Mouse (Mus musculus) limb, embryonic 12.5 days (tissue): ENCODE results near the gene Ing1. TPM values are rescaled to one million over a fixed set of nuclear protein-coding genes. Genes with fewer than 3 reads are reported as not detected.
"Not testable (repeated sequence)": the region's sequence is repeated elsewhere in the genome, so short reads cannot be mapped to it uniquely, and the experiment has no call there.

ENCODE experiments used
- ATAC-seq: fragments of 200-750 bp; cut with Nextera tagmentation; 2 replicates; pipeline ENCODE4 v1.8.0; 2017; ENCODE audit warnings: low read depth, moderate TSS enrichment; ENCODE audit not compliant: insufficient number of reproducible peaks, insufficient read depth, low FRiP score, low TSS enrichment
- H3K27ac ChIP-seq: fragments of 300-500 bp; sonication (generic); 2 replicates; pipeline ENCODE4 v1.5.1; 2016; ENCODE audit warnings: mild to moderate bottlenecking, moderate library complexity
- H3K27me3 ChIP-seq: fragments of 300-500 bp; sonication (generic); 2 replicates; pipeline ENCODE4 v1.6.1; 2016; ENCODE audit warnings: mild to moderate bottlenecking, moderate library complexity
- H3K36me3 ChIP-seq: fragments of 300-500 bp; sonication (generic); 2 replicates; pipeline ENCODE4 v1.6.1; 2016; ENCODE audit warnings: mild to moderate bottlenecking, moderate library complexity
- H3K4me1 ChIP-seq: fragments of 300-500 bp; sonication (generic); replicated peaks from 2 replicates; pipeline ENCODE4 v1.6.1; 2016
- H3K4me2 ChIP-seq: fragments of 300-500 bp; sonication (generic); 2 replicates; pipeline ENCODE4 v1.6.1; 2016; ENCODE audit warnings: mild to moderate bottlenecking, moderate library complexity
- H3K4me3 ChIP-seq: fragments of 300-500 bp; sonication (generic); replicated peaks from 2 replicates; pipeline ENCODE4 v1.5.1; 2016; ENCODE audit warnings: mild to moderate bottlenecking
- H3K9ac ChIP-seq: fragments of 300-500 bp; sonication (generic); replicated peaks from 2 replicates; pipeline ENCODE4 v1.6.1; 2016; ENCODE audit warnings: mild to moderate bottlenecking, moderate library complexity
- H3K9me3 ChIP-seq: fragments of 300-500 bp; sonication (generic); 2 replicates; pipeline ENCODE4 v1.6.1; 2016; ENCODE audit warnings: mild to moderate bottlenecking, moderate library complexity
- WGBS: fragments of 180-500 bp; shearing (Covaris S2); methylation state at CpG from one replicate; pipeline ENCODE4 v1.1.7; 2016; 5-methylcytosine and 5-hydroxymethylcytosine counted together
- polyA plus RNA-seq: library from polyadenylated mRNA; unstranded; fragments of >200 nt; fragmentation: Nextera tagmentation; extraction: Ambion mirVana; gene quantifications from 2 replicates; pipeline ENCODE4 v1.2.1, GENCODE M21; 2016

Gene Ing1
- polyA plus RNA-seq, 1 experiment from 2014 or later, result 50.4 TPM

GRCm38 (mm10) chr8:11551497-11551896 is 3.9 kb upstream of the Ing1 start:
- ATAC-seq, H3K4me3 ChIP-seq, H3K9ac ChIP-seq, H3K27me3 ChIP-seq, H3K9me3 ChIP-seq, H3K27ac ChIP-seq, H3K4me2 ChIP-seq: not testable (repeated sequence)
- WGBS, result 82% methylated on average over 4 of the region's 4 CpGs
- Histone ChIP-seq H3K36me3 (peaks cover 14% of the 10 kb centered on the region; the same call in 1 of the 2 replicates), H3K4me1 (peaks cover 20% of the 10 kb centered on the region)

- Histone ChIP-seq H3K9ac (no peak overlapping the region), H3K4me1 (peaks cover 20% of the 10 kb centered on the region), H3K36me3 (peaks cover 8% of the 10 kb centered on the region; the same call in 1 of the 2 replicates), H3K9me3 (no peaks in the 10 kb centered on the region), H3K4me2 (no peak overlapping the region), H3K4me3 (no peak overlapping the region), H3K27ac (no peak overlapping the region), H3K27me3 (no peaks in the 10 kb centered on the region)
- 87% methylated on average over 10 of the region's 10 CpGs for WGBS
- no peak for ATAC-seq
Measured at GRCm38 (mm10) chr8:11552390-11552789, 3.0 kb upstream of the Ing1 start.

- Histone ChIP-seq H3K36me3 (0 out of 2 replicates have a peak, but pooled peaks cover under 1% of the 10 kb centered on the region), H3K4me1 (peaks cover 31% of the 10 kb centered on the region), H3K4me2 (peak overlapping the region; percentile 70), H3K9ac (peak overlapping the region; percentile 95), H3K9me3 (no peaks in the 10 kb centered on the region), H3K27ac (peak overlapping the region; percentile 99), H3K27me3 (no peaks in the 10 kb centered on the region), H3K4me3 (peak overlapping the region; percentile 97)
- ATAC-seq, result peak; percentile 86
- 1% methylated on average over 97 of the region's 103 CpGs for WGBS
Measured at GRCm38 (mm10) chr8:11555720-11556591, 585 bp downstream of the Ing1 start.

GRCm38 (mm10) chr8:11556691-11557423 is 1.5 kb downstream of the Ing1 start:
- Histone ChIP-seq H3K27me3 (no peaks in the 10 kb centered on the region), H3K9me3 (no peaks in the 10 kb centered on the region), H3K27ac (peak overlapping the region; percentile 99), H3K9ac (peak overlapping the region; percentile 95), H3K4me3 (peak overlapping the region; percentile 97), H3K4me2 (peak overlapping the region; percentile 70), H3K36me3 (peaks cover 9% of the 10 kb centered on the region), H3K4me1 (peaks cover 27% of the 10 kb centered on the region)
- no peak for ATAC-seq
- under 1% methylated on average over 78 of the region's 85 CpGs for WGBS

GRCm38 (mm10) chr8:11557424-11557767 is 2.0 kb downstream of the Ing1 start:
- under 1% methylated on average over 32 of the region's 32 CpGs for WGBS

GRCm38 (mm10) chr8:11557768-11558629 is 2.6 kb downstream of the Ing1 start:
- Histone ChIP-seq H3K9ac (peak overlapping the region; percentile 95), H3K36me3 (peaks cover 17% of the 10 kb centered on the region), H3K4me3 (peak overlapping the region; percentile 97), H3K27ac (peak overlapping the region; percentile 99), H3K9me3 (no peaks in the 10 kb centered on the region), H3K4me1 (peaks cover 27% of the 10 kb centered on the region), H3K27me3 (no peaks in the 10 kb centered on the region), H3K4me2 (peak overlapping the region; percentile 72)
- ATAC-seq, result peak; percentile 84
- WGBS, result under 1% methylated on average over 66 of the region's 67 CpGs

More at GRCm38 (mm10) chr8:11557424-11557767, 2.0 kb downstream of the Ing1 start:
- Histone ChIP-seq H3K27me3 (no peaks in the 10 kb centered on the region), H3K4me1 (peaks cover 27% of the 10 kb centered on the region), H3K9me3 (no peaks in the 10 kb centered on the region), H3K4me3 (peak overlapping the region; percentile 97), H3K36me3 (peaks cover 14% of the 10 kb centered on the region), H3K4me2 (peak overlapping the region; percentile 70), H3K9ac (peak overlapping the region; percentile 95), H3K27ac (peak overlapping the region; percentile 99)
- peak; percentile 0; the same call in 1 of the 2 replicates for ATAC-seq

GRCm38 (mm10) chr8:11559511-11559910 is 4.1 kb downstream of the Ing1 start:
- 0 out of 2 replicates have a peak overlapping the region, but pooled peaks have one; percentile 97 for H3K4me3 ChIP-seq
- no peak overlapping the region for H3K9ac ChIP-seq
- H3K27me3 ChIP-seq, result no peaks in the 10 kb centered on the region
- 77% methylated on average over 3 of the region's 3 CpGs for WGBS
- no peak for ATAC-seq
- H3K27ac ChIP-seq, result no peak overlapping the region
- peak overlapping the region; percentile 72 for H3K4me2 ChIP-seq
- peaks cover 32% of the 10 kb centered on the region for H3K36me3 ChIP-seq
- H3K4me1 ChIP-seq, result peaks cover 22% of the 10 kb centered on the region
- H3K9me3 ChIP-seq, result no peaks in the 10 kb centered on the region

- ATAC-seq, result no peak
- no peaks in the 10 kb centered on the region for H3K27me3 ChIP-seq
- H3K4me1 ChIP-seq, result peaks cover 17% of the 10 kb centered on the region
- H3K9ac ChIP-seq, result no peak overlapping the region
- 90% methylated on average over 9 of the region's 9 CpGs for WGBS
- no peak overlapping the region for H3K4me2 ChIP-seq
- no peaks in the 10 kb centered on the region for H3K9me3 ChIP-seq
- H3K27ac ChIP-seq, result no peak overlapping the region
- H3K36me3 ChIP-seq, result peaks cover 39% of the 10 kb centered on the region
- no peak overlapping the region for H3K4me3 ChIP-seq
Measured at GRCm38 (mm10) chr8:11560220-11560619, 4.8 kb downstream of the Ing1 start.

GRCm38 (mm10) chr8:11564236-11564635 is 8.9 kb downstream of the Ing1 start:
- Histone ChIP-seq H3K27ac (no peak overlapping the region), H3K27me3 (no peaks in the 10 kb centered on the region), H3K36me3 (peaks cover 73% of the 10 kb centered on the region), H3K4me1 (peaks cover 18% of the 10 kb centered on the region), H3K9ac (no peak overlapping the region), H3K4me3 (no peak overlapping the region), H3K4me2 (no peak overlapping the region), H3K9me3 (no peaks in the 10 kb centered on the region)
- ATAC-seq, result no peak
- 89% methylated on average over 5 of the region's 5 CpGs for WGBS

GRCm38 (mm10) chr8:11564721-11565120 is 9.3 kb downstream of the Ing1 start:
- peaks cover 73% of the 10 kb centered on the region for H3K36me3 ChIP-seq
- peaks cover 18% of the 10 kb centered on the region for H3K4me1 ChIP-seq
- no peak overlapping the region for H3K4me2 ChIP-seq
- H3K9ac ChIP-seq, result no peak overlapping the region
- no peak overlapping the region for H3K4me3 ChIP-seq
- no peak for ATAC-seq
- H3K27me3 ChIP-seq, result no peaks in the 10 kb centered on the region
- 93% methylated on average over 7 of the region's 7 CpGs for WGBS
- no peak overlapping the region for H3K27ac ChIP-seq
- H3K9me3 ChIP-seq, result no peaks in the 10 kb centered on the region
